Mouse (Mus musculus) liver, adult 2 months (tissue): ENCODE measurements around the gene Rab37. TPM values are rescaled to one million over a fixed set of nuclear protein-coding genes. Genes with fewer than 3 reads are reported as not detected.
A peak's percentile ranks its signal among the peaks of the same experiment; 100 is the strongest.

Experiments used
- DNase-seq: peaks from one replicate; pipeline ENCODE4 v3.0.0-alpha.2; 2011; ENCODE audit warnings: low read depth, low spot score; ENCODE audit errors: extremely low read depth
- H3K27ac ChIP-seq: fragments of 200-500 bp; replicated peaks from 2 replicates; pipeline ENCODE4 v1.5.1; 2012; ENCODE audit warnings: low read depth, mild to moderate bottlenecking, control low read depth, inconsistent platforms, low read length; ENCODE audit not compliant: insufficient read depth
- H3K27me3 ChIP-seq: fragments of 200-500 bp; 2 replicates; pipeline ENCODE4 v1.6.1; 2012; ENCODE audit warnings: mild to moderate bottlenecking, moderate library complexity, low read length, inconsistent platforms; ENCODE audit not compliant: control insufficient read depth, insufficient read depth
- H3K36me3 ChIP-seq: fragments of 200-500 bp; 2 replicates; pipeline ENCODE4 v1.6.1; 2012; ENCODE audit warnings: low read length, inconsistent platforms; ENCODE audit not compliant: control insufficient read depth, insufficient read depth
- H3K4me1 ChIP-seq: fragments of 200-500 bp; 2 replicates; pipeline ENCODE4 v1.6.1; 2011; ENCODE audit warnings: low read length; ENCODE audit not compliant: control insufficient read depth, insufficient read depth
- H3K4me3 ChIP-seq: fragments of 200-500 bp; 2 replicates; pipeline ENCODE4 v1.5.1; 2011; ENCODE audit warnings: low read depth, mild to moderate bottlenecking, control low read depth, low read length, moderate library complexity; ENCODE audit not compliant: insufficient read depth
- H3K79me2 ChIP-seq: fragments of 200-500 bp; 2 replicates; pipeline ENCODE4 v1.6.1; 2012; ENCODE audit warnings: inconsistent platforms, mild to moderate bottlenecking, low read length, moderate library complexity; ENCODE audit not compliant: control insufficient read depth, insufficient read depth
- H3K9ac ChIP-seq: fragments of 200-500 bp; 2 replicates; pipeline ENCODE4 v1.6.1; 2012; ENCODE audit warnings: low read depth, mild to moderate bottlenecking, control low read depth, inconsistent platforms, low read length
- CTCF ChIP-seq: fragments of 200-500 bp; IDR thresholded peaks from 2 replicates; pipeline ENCODE4 v1.5.1; 2011; ENCODE audit warnings: low read depth, low read length, control low read depth
- POLR2A ChIP-seq: fragments of 200-500 bp; IDR thresholded peaks from 2 replicates; pipeline ENCODE4 v1.6.1; 2011; ENCODE audit warnings: low read length, control low read depth; ENCODE audit not compliant: insufficient read depth; ENCODE audit errors: extremely low read depth
- WGBS: fragments of 180-500 bp; shearing (Covaris S2); methylation state at CpG from one replicate; pipeline ENCODE4 v1.1.7; 2018; 5-methylcytosine and 5-hydroxymethylcytosine counted together
- polyA plus RNA-seq: library from polyadenylated mRNA; depleted of rRNA; stranded (reverse); fragments of >200 nt; gene quantifications from 2 replicates; pipeline ENCODE4 v1.2.3, GENCODE M21; 2012
- total RNA-seq: library from RNA; depleted of rRNA; stranded (reverse); fragments of >200 nt; gene quantifications from 2 replicates; pipeline ENCODE4 v1.2.3, GENCODE M21; 2014

Rab37 gene
- total and polyA plus RNA-seq, 2 experiments, result 0.09 to 0.20 TPM

- no peak overlapping the region for H3K4me3 ChIP-seq
- H3K27ac ChIP-seq, result no peak overlapping the region
- H3K36me3 ChIP-seq, result no peaks in the 10 kb centered on the region
- WGBS, result 68% methylated on average over 4 of the region's 4 CpGs
- no peak for TF ChIP-seq CTCF
- no peak for TF ChIP-seq POLR2A
- H3K9ac ChIP-seq, result no peak overlapping the region
- no peaks in the 10 kb centered on the region for H3K4me1 ChIP-seq
- no peaks in the 10 kb centered on the region for H3K79me2 ChIP-seq
- DNase-seq, result no peak
- H3K27me3 ChIP-seq, result peaks cover 3% of the 10 kb centered on the region
Measured at GRCm38 (mm10) chr11:115058701-115059100, 32.5 kb upstream of the Rab37 start.

DNA sequence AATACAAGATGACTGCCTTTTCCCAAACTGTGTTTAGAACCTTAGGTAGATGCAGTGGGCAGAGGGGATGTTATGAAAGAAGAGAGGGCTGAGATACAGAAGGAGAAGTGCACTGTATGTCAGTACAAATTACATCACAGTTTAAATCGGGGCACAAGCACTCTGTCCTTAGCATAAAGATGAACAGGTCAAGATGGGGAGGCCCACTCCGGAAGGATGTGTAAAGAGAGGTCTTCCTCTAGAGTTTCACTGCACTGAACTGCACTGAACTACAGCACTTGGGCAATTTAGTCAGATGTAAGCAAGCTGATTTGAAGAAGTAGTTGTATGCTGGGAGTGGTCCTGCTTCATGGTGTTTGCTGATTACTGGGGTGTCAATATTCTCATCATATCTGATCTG lies 31.4 kb upstream of the Rab37 start:
- Histone ChIP-seq H3K4me1 (no peaks in the 10 kb centered on the region), H3K79me2 (no peaks in the 10 kb centered on the region), H3K27ac (no peak overlapping the region), H3K27me3 (peaks cover 3% of the 10 kb centered on the region), H3K9ac (no peak overlapping the region), H3K36me3 (no peaks in the 10 kb centered on the region), H3K4me3 (no peak overlapping the region)
- DNase-seq, result peak; percentile 24
- 77% methylated on average over 2 of the region's 2 CpGs for WGBS
- TF ChIP-seq POLR2A (no peak), CTCF (no peak)

DNA sequence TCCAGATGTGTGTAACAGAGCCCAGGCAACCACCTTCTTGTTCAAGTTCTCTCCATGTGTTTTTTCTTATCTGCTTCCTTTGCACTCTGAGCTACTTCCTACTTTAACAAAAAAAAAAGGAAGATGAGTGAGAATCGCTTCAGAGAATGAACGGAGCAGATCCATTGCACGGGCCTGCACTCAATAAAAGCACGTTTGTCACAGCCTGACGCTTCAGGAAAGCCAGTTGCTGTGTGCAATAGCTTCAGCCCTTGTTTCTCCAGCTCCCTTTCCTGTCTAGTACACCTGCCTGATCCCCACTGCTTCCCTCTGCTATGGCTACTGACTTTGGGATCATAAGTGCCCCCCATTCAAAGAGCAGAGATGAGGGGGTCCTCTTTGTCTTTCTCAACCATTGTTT lies 29.2 kb upstream of the Rab37 start, which contains the start of gene Cd300e:
Cd300e (minus strand) TSS at position 101 of the 400 bp plus-strand sequence.
- 61% methylated on average over 5 of the region's 5 CpGs for WGBS
- DNase-seq, result no peak
- no peak for TF ChIP-seq POLR2A
- TF ChIP-seq CTCF, result no peak

GRCm38 (mm10) chr11:115066768-115067167 lies 24.5 kb upstream of the Rab37 start:
- Histone ChIP-seq H3K27ac (no peak overlapping the region), H3K36me3 (no peaks in the 10 kb centered on the region), H3K9ac (no peak overlapping the region), H3K79me2 (no peaks in the 10 kb centered on the region), H3K4me3 (no peak overlapping the region), H3K27me3 (peaks cover 12% of the 10 kb centered on the region; the same call in 1 of the 2 replicates), H3K4me1 (no peaks in the 10 kb centered on the region)
- TF ChIP-seq CTCF (no peak), POLR2A (no peak)
- peak; percentile 39 for DNase-seq
- 65% methylated on average over 6 of the region's 6 CpGs for WGBS

More for the DNA sequence above, 29.2 kb upstream of the Rab37 start, which contains the start of gene Cd300e:
- Histone ChIP-seq H3K4me1 (no peaks in the 10 kb centered on the region), H3K36me3 (no peaks in the 10 kb centered on the region), H3K4me3 (no peak within 1 kb of the TSS), H3K79me2 (no peaks in the 10 kb centered on the region), H3K9ac (no peak within 1 kb of the TSS), H3K27me3 (peaks cover 6% of the 10 kb centered on the region), H3K27ac (0 out of 2 replicates have a peak within 1 kb of the TSS, but pooled peaks have one; percentile 12)

DNA sequence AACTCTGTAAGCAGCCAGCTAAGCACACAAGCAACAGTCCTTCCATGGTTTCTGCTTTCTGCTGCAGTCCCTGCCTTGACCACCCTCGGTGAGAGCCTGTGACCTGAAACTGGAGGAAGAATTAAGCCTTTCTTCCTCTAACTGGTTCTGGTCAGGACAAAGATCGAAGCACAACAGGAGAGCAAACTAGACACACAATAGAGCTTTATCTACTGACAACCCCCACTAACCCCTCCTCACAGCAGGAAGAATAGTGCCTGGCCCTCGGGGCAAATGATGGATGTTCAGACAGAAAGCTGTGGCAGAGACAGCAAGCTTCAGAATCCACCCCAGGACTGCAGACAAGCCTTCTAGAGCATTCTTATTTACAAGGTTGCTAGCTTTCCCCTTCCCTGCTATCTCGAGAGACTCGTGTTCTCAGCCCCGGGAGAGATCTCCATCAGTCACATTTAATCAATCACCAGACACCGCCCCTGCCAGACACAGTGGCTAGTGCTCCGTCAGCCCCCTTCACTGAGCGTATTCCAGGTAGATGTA lies 20.1 kb upstream of the Rab37 start:
- Histone ChIP-seq H3K27me3 (0 out of 2 replicates have a peak, but pooled peaks cover 6% of the 10 kb centered on the region), H3K79me2 (no peaks in the 10 kb centered on the region), H3K4me1 (no peaks in the 10 kb centered on the region), H3K36me3 (no peaks in the 10 kb centered on the region), H3K4me3 (no peak overlapping the region), H3K9ac (no peak overlapping the region), H3K27ac (no peak overlapping the region)
- DNase-seq, result no peak
- 28% methylated on average over 9 of the region's 9 CpGs for WGBS
- TF ChIP-seq POLR2A (no peak), CTCF (no peak)

DNA sequence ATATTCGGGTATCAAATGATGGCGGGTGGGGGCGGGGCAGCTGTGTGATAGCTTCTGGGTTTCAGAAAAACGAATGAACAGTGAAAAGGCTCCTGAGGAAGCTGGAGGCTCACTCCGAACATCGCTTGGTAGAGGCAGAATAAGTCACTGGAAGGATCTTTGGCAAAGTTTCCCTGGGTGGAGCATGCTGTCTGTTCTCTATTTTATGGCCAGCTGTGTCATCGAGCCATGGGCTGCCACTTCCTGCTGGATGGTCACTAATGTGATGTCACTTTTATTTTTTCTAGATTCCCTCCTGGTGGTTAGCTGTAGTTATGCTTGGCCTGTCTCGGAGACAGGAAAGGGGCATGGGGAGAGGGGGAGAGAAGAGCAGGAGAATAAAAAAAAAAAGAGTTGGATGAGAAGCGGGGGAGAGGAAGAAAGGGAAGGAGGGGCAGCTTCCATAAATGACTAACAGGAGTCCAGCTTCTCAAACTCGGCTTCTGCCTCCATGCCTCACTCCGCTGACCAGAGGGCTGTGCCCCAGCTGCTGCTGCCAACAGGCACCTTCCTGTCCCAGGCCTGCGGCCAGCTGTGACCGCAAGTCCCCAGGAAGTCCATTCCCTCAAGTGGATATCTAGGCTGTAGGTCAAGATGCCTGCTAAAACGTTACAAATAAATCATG lies 19.5 kb upstream of the Rab37 start:
- peak; percentile 38 for DNase-seq
- H3K9ac ChIP-seq, result peak overlapping the region; percentile 38; the same call in 1 of the 2 replicates

More for the DNA sequence above, 19.5 kb upstream of the Rab37 start:
- no peak overlapping the region for H3K4me3 ChIP-seq
- H3K36me3 ChIP-seq, result no peaks in the 10 kb centered on the region
- peak overlapping the region; percentile 49; the same call in 1 of the 2 replicates for H3K27ac ChIP-seq
- no peaks in the 10 kb centered on the region for H3K4me1 ChIP-seq
- no peak for TF ChIP-seq POLR2A
- TF ChIP-seq CTCF, result no peak
- 0 out of 2 replicates have a peak, but pooled peaks cover 6% of the 10 kb centered on the region for H3K27me3 ChIP-seq
- WGBS, result 48% methylated on average over 14 of the region's 14 CpGs
- H3K79me2 ChIP-seq, result no peaks in the 10 kb centered on the region
